Mouse (Mus musculus) G1E (cell line): ENCODE data around the gene Fank1.

Source experiments
- CTCF ChIP-seq: IDR thresholded peaks from 2 replicates; pipeline ENCODE4 v1.5.1; 2012; ENCODE audit warnings: low read depth, low read length, inconsistent platforms, mixed read lengths
- GATA1 ChIP-seq: IDR thresholded peaks from 2 replicates; pipeline ENCODE4 v1.6.1; 2012; ENCODE audit warnings: borderline replicate concordance, low read length, inconsistent platforms, mixed read lengths
- GATA2 ChIP-seq: IDR thresholded peaks from 2 replicates; pipeline ENCODE4 v1.6.1; 2012; ENCODE audit warnings: low read depth, low read length, inconsistent platforms, borderline replicate concordance
- POLR2AphosphoS5 ChIP-seq: IDR thresholded peaks from 2 replicates; pipeline ENCODE4 v1.6.1; 2012; ENCODE audit warnings: low read depth, low read length, inconsistent platforms; ENCODE audit not compliant: insufficient replicate concordance
- TAL1 ChIP-seq: conservative IDR thresholded peaks from 2 replicates; pipeline ENCODE4 v1.6.1; 2012; ENCODE audit warnings: low read depth, low read length, inconsistent platforms, mixed read lengths

DNA sequence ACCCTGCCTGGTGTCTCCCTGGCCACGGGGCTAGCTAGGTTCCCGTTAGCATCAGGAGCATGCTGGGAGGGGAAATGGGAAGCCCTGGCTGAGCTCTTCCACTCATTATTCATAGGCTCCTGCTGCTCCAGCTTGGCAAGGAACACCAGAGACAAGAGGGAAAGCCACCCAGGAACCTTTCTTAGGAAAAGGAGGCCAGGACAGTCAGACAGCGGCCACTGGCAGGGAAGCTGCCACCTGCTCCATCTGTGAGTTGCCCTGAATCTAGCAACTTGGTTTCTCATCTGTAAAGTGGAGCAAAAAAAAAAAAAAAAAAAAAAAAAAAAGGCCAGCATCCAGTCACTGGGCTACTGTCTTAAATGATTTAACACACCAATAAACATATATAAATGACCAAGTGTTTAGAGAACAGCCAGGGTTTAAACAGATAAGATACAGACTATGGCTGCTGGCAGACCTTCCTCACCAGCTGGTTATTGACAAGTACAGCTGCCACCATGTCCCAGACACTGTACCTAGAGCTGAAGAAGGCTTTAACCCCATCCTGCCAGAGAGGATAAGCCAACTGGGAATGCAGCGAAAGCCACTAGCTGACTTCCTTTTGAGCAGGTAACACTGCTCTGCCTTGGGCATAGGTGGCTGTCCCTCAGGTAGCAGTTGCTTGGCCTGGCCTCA, 44.6 kb upstream of the Fank1 start:
- TF ChIP-seq GATA2 (no peak), CTCF (no peak), GATA1 (no peak), POLR2AphosphoS5 (no peak), TAL1 (no peak)
